Mouse (Mus musculus): Measurements from ENCODE around the gene Sirt7.

DNA sequence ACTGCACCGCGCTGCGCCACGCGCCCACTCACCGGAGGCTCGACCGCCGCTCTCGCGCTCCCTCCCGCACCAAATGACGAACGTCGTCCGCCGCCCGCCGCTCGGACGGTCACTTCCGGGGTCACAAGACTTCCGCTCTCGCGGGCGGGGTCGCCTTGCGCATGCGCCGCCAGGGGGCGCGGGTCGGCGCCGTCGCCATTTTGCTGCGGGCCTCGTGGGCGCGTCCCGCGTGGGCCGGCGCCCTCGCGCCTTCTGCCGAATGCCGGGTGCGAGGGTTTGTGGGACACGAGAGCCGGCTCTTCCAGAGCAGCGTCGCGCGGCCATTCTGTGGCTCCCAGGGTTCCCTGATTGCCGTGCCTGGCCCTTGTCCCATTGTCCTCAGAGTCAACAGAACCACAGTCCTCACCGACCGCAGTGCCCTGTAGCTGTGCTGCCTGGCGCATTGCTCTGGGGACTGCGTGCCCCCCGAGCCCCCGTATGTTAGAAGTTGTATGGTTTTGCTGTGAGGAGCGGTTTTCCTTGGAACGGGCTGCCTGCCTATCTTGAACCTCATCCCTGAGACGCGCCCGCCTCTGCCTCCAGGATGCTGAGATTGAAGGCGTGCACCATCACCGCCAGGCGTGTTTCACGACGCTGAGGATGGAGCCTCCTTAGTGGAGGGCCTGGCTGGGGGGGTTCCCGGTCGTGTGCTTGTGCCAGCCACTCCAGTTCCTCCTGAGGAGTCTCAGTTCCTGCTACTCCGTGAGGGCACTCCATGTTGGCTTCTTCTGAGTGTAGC is 43.4 kb downstream of the Sirt7 start, which contains the start of gene Arhgdia:
- TF ChIP-seq CTCF (IDR thresholded peaks at IDR 0.05; ENCODE audit: low read depth, low read length) (no peak), POLR2A (IDR thresholded peaks at IDR 0.05; ENCODE audit: borderline replicate concordance, low read depth, low read length) (no peak)
